Mouse (Mus musculus) brain, embryonic 14.5 days (tissue): ENCODE data around the gene Cenpn.

ENCODE experiments used
- CTCF ChIP-seq: fragments of 200-500 bp; IDR thresholded peaks from 2 replicates; pipeline ENCODE4 v1.5.1; 2012; ENCODE audit warnings: inconsistent platforms, mild to moderate bottlenecking, moderate library complexity, borderline replicate concordance; ENCODE audit not compliant: insufficient read depth, insufficient read length; ENCODE audit errors: extremely low read depth
- POLR2A ChIP-seq: fragments of 200-500 bp; IDR thresholded peaks from 2 replicates; pipeline ENCODE4 v1.6.1; 2012; ENCODE audit warnings: mild to moderate bottlenecking, inconsistent platforms, borderline replicate concordance; ENCODE audit not compliant: poor library complexity, insufficient read depth, insufficient read length, severe bottlenecking; ENCODE audit errors: extremely low read depth

DNA sequence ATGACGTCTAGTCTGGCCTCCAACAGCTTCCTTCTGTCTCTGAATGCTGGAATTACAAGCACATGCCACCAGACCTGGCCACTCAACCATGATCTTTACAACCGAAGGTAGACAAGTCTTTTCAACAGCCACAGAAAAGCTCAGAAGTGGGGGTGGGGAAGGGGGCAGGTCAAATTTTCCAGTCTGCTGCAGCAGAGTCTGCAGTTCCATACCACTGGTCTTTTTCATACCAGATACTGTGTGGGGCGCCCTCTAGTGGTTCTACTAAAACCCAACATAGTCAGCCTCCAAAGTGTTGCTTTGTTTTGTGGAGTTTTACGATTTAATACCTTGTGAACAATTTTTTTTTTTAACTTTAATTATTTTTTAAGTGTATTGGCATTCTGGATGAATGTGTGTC is 58.6 kb downstream of the Cenpn start:
- TF ChIP-seq CTCF, result peak; percentile 70; the same call in 1 of the 2 replicates
- TF ChIP-seq POLR2A, result no peak
